Mouse (Mus musculus) layer of hippocampus, adult 11-12 months (tissue): ENCODE measurements around the gene Gm10436.
"Not testable (repeated sequence)": the region's sequence is repeated elsewhere in the genome, so short reads cannot be mapped to it uniquely, and the experiment has no call there.

Source experiments
- DNase-seq: peaks from one replicate; pipeline ENCODE4 v3.0.0; 2022; ENCODE audit warnings: low spot score

Gm10436 gene

GRCm38 (mm10) chr12:88182008-88182407 is at the start of gene Gm10436:
TSS of gene Gm10436 (minus strand) at chr12:88182108.
- DNase-seq: not testable (repeated sequence)

- DNase-seq: no peak
Observed at GRCm38 (mm10) chr12:88219445-88219844, 37.5 kb upstream of the Gm10436 start.

GRCm38 (mm10) chr12:88218059-88218458 is 36.2 kb upstream of the Gm10436 start:
- not testable (repeated sequence) for DNase-seq

- no peak for DNase-seq
Observed at GRCm38 (mm10) chr12:88214641-88215040, 32.7 kb upstream of the Gm10436 start.

GRCm38 (mm10) chr12:88211458-88211857 is 29.6 kb upstream of the Gm10436 start:
- not testable (repeated sequence) for DNase-seq

GRCm38 (mm10) chr12:88202856-88203255 is 20.9 kb upstream of the Gm10436 start:
- DNase-seq: no peak
